Mouse (Mus musculus): Measurements from ENCODE around the gene Alkbh2. TPM values are rescaled to one million over a fixed set of nuclear protein-coding genes. Genes with fewer than 3 reads are reported as not detected.

Gene Alkbh2
- polyA plus RNA-seq (2014; fragmentation: Nextera tagmentation; extraction: Ambion mirVana), result 13.8 and 14.0 TPM in 2 replicates

- peak within 1 kb of the TSS; percentile 76 for H3K9ac ChIP-seq (ENCODE audit: low read length)
- peak; percentile 31 for ATAC-seq (ENCODE audit: low FRiP score)
- peak; percentile 100 for DNase-seq (ENCODE audit: low spot score, missing footprints)
- H3K36me3 ChIP-seq (ENCODE audit: control insufficient read depth, insufficient read depth, low read length), result peaks cover 6% of the 10 kb centered on the region; the same call in 1 of the 2 replicates
- H3K4me3 ChIP-seq (ENCODE audit: low read depth, low read length), result peak within 1 kb of the TSS; percentile 65
- H3K4me2 ChIP-seq, result peak within 1 kb of the TSS; percentile 99
- WGBS, result under 1% methylated on average over 69 of the region's 69 CpGs
- no peaks in the 10 kb centered on the region for H3K27me3 ChIP-seq (ENCODE audit: control insufficient read depth, insufficient read depth, low read length)
- H3K27ac ChIP-seq (ENCODE audit: low read depth, low read length), result peak within 1 kb of the TSS; percentile 77
- no peaks in the 10 kb centered on the region for H3K9me3 ChIP-seq (ENCODE audit: control insufficient read depth, low read length)
- H3K4me1 ChIP-seq (ENCODE audit: control insufficient read depth, insufficient read depth, low read length), result peaks cover 18% of the 10 kb centered on the region
These were observed at the start of gene Alkbh2 for GRCm38 (mm10) chr5:114127374-114128349. Gene Alkbh2 (minus strand): TSS chr5:114128218.

DNA sequence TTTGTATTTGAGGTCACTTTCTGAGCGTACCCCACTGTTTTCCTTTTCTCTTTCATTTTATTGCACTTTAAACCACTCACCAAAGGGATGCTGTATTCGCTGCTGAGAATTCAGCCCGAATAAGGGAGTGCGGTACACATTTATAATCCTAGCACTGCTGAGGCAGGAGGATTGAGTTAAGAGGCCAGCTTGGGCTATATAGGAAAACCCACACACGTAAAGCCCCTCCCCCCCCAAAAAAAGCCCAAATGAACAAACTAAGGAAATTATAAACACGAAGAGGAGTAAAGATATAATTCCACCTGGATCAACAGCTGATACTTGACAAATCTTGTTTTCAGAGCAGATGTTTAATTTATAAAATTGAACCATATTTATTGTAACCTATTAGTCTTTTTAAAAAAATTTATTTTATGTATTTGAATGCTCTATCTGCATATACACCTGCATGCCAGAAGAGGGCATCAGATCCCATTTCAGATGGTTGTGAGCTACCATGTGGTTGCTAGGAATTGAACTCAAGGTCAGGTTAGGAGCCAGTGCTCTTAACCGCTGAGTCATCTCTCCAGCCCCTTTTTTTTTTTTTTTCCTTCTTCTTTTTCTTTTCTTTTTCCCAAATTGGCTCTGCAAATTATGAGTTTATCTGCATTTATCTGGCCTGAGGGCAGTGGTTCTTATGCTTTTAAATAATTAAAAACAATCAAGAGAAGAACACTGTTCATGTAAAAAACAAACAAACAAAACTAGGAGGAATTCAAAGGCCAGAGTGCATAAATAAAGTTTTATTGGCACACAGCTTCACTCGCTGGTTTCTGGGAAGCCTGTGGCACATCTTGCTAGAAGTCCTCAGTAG lies 48.8 kb upstream of the Alkbh2 start:
- no peak for DNase-seq (ENCODE audit: low spot score, missing footprints)

DNA sequence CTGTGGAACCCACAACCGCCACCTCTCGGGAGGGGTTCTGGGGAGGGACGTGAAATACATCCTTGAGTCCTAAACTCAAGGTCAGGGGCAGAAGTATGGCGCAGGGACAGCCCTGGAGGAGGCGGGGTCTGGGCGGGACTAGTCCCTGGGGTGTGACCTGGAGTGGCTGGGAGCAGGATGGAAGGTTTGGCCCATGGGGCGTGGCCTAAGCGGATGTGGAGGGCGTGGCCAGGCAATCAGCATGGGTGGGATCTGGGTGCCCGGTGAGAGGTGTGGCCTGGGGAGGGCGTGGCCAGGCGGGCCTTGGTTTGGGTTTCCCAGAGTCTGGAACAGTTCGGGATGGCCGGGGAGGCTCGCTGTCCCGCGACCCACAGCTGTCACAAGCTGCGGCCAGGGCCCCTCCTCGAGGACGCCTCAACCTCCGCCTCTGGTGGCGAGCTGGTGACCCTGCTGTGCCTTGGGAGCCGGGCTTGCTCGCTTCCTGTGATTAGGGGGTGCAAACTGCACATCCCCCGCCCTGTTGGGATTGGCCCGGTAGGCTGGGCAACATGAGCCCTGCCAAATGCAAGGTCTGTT lies 47.7 kb upstream of the Alkbh2 start:
- ATAC-seq (ENCODE audit: low FRiP score), result peak; percentile 91
- Histone ChIP-seq H3K27me3 (ENCODE audit: control insufficient read depth, insufficient read depth, low read length) (no peaks in the 10 kb centered on the region), H3K4me1 (ENCODE audit: control insufficient read depth, insufficient read depth, low read length) (peaks cover 9% of the 10 kb centered on the region; the same call in 1 of the 2 replicates), H3K27ac (ENCODE audit: low read depth, low read length) (no peak overlapping the region), H3K9ac (ENCODE audit: low read length) (peak overlapping the region; percentile 40), H3K4me2 (peak overlapping the region; percentile 67), H3K9me3 (ENCODE audit: control insufficient read depth, low read length) (no peaks in the 10 kb centered on the region), H3K4me3 (ENCODE audit: low read depth, low read length) (peak overlapping the region; percentile 37), H3K36me3 (ENCODE audit: control insufficient read depth, insufficient read depth, low read length) (no peaks in the 10 kb centered on the region)
- under 1% methylated on average over 24 of the region's 26 CpGs for WGBS
- DNase-seq (ENCODE audit: low spot score, missing footprints), result peak; percentile 98

More for the DNA sequence above, 48.8 kb upstream of the Alkbh2 start:
- Histone ChIP-seq H3K4me2 (no peak overlapping the region), H3K4me3 (ENCODE audit: low read depth, low read length) (no peak overlapping the region), H3K9ac (ENCODE audit: low read length) (no peak overlapping the region), H3K36me3 (ENCODE audit: control insufficient read depth, insufficient read depth, low read length) (no peaks in the 10 kb centered on the region), H3K4me1 (ENCODE audit: control insufficient read depth, insufficient read depth, low read length) (peaks cover 9% of the 10 kb centered on the region; the same call in 1 of the 2 replicates), H3K27me3 (ENCODE audit: control insufficient read depth, insufficient read depth, low read length) (no peaks in the 10 kb centered on the region), H3K9me3 (ENCODE audit: control insufficient read depth, low read length) (no peaks in the 10 kb centered on the region), H3K27ac (ENCODE audit: low read depth, low read length) (no peak overlapping the region)
- 58% methylated on average over 8 of the region's 8 CpGs for WGBS
- ATAC-seq (ENCODE audit: low FRiP score), result no peak

DNA sequence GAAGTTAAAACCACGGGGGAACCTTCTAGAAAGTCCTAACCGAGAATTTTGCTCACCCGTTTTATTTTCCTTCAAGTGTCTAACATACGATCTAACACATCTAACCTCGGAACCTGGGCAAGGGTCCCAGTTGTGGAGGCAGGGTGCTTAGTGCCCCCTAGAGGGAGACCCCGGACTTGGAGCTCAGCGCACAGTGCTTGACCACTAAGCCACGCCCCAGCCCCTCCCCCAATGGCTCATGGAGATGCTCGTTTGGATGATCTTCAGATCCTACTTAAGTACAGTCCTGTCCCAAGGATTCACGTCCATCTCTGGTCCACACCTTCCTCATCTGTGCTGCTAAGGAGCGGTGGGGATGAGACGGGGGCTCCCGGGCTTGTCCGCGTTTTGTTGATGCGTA lies 46.6 kb upstream of the Alkbh2 start:
- ATAC-seq (ENCODE audit: low FRiP score), result no peak
- H3K4me2 ChIP-seq, result no peak overlapping the region

GRCm38 (mm10) chr5:114173877-114174581 lies 46.0 kb upstream of the Alkbh2 start:
- H3K9me3 ChIP-seq (ENCODE audit: control insufficient read depth, low read length), result no peaks in the 10 kb centered on the region
- H3K36me3 ChIP-seq (ENCODE audit: control insufficient read depth, insufficient read depth, low read length), result no peaks in the 10 kb centered on the region
- H3K4me3 ChIP-seq (ENCODE audit: low read depth, low read length), result no peak overlapping the region
- H3K27me3 ChIP-seq (ENCODE audit: control insufficient read depth, insufficient read depth, low read length), result no peaks in the 10 kb centered on the region
- DNase-seq (ENCODE audit: low spot score, missing footprints) (no peak), ATAC-seq (ENCODE audit: low FRiP score) (no peak)
- H3K4me2 ChIP-seq, result no peak overlapping the region
- 36% methylated on average over 16 of the region's 16 CpGs for WGBS
- H3K27ac ChIP-seq (ENCODE audit: low read depth, low read length), result no peak overlapping the region
- no peak overlapping the region for H3K9ac ChIP-seq (ENCODE audit: low read length)
- peaks cover 9% of the 10 kb centered on the region; the same call in 1 of the 2 replicates for H3K4me1 ChIP-seq (ENCODE audit: control insufficient read depth, insufficient read depth, low read length)

More for the DNA sequence above, 46.6 kb upstream of the Alkbh2 start:
- H3K9me3 ChIP-seq (ENCODE audit: control insufficient read depth, low read length), result no peaks in the 10 kb centered on the region
- H3K36me3 ChIP-seq (ENCODE audit: control insufficient read depth, insufficient read depth, low read length), result no peaks in the 10 kb centered on the region
- H3K27ac ChIP-seq (ENCODE audit: low read depth, low read length), result no peak overlapping the region
- H3K4me1 ChIP-seq (ENCODE audit: control insufficient read depth, insufficient read depth, low read length), result peaks cover 9% of the 10 kb centered on the region; the same call in 1 of the 2 replicates
- peak; percentile 96 for DNase-seq (ENCODE audit: low spot score, missing footprints)
- H3K27me3 ChIP-seq (ENCODE audit: control insufficient read depth, insufficient read depth, low read length), result no peaks in the 10 kb centered on the region
- H3K9ac ChIP-seq (ENCODE audit: low read length), result no peak overlapping the region
- WGBS, result 15% methylated on average over 16 of the region's 16 CpGs
- H3K4me3 ChIP-seq (ENCODE audit: low read depth, low read length), result no peak overlapping the region

- no peak for ATAC-seq (ENCODE audit: low FRiP score)
- WGBS, result 74% methylated on average over 7 of the region's 7 CpGs
- no peak for DNase-seq (ENCODE audit: low spot score, missing footprints)
- no peaks in the 10 kb centered on the region for H3K9me3 ChIP-seq (ENCODE audit: control insufficient read depth, low read length)
- H3K27ac ChIP-seq (ENCODE audit: low read depth, low read length), result no peak overlapping the region
- H3K4me2 ChIP-seq, result no peak overlapping the region
- H3K4me1 ChIP-seq (ENCODE audit: control insufficient read depth, insufficient read depth, low read length), result peaks cover 9% of the 10 kb centered on the region; the same call in 1 of the 2 replicates
- no peaks in the 10 kb centered on the region for H3K36me3 ChIP-seq (ENCODE audit: control insufficient read depth, insufficient read depth, low read length)
- no peak overlapping the region for H3K9ac ChIP-seq (ENCODE audit: low read length)
- no peak overlapping the region for H3K4me3 ChIP-seq (ENCODE audit: low read depth, low read length)
- H3K27me3 ChIP-seq (ENCODE audit: control insufficient read depth, insufficient read depth, low read length), result no peaks in the 10 kb centered on the region
These were observed 45.4 kb upstream of the Alkbh2 start for GRCm38 (mm10) chr5:114173458-114173857.

- H3K4me2 ChIP-seq, result no peak overlapping the region
- no peak for DNase-seq (ENCODE audit: low spot score, missing footprints)
These were observed 44.9 kb upstream of the Alkbh2 start for GRCm38 (mm10) chr5:114172936-114173335.

DNA sequence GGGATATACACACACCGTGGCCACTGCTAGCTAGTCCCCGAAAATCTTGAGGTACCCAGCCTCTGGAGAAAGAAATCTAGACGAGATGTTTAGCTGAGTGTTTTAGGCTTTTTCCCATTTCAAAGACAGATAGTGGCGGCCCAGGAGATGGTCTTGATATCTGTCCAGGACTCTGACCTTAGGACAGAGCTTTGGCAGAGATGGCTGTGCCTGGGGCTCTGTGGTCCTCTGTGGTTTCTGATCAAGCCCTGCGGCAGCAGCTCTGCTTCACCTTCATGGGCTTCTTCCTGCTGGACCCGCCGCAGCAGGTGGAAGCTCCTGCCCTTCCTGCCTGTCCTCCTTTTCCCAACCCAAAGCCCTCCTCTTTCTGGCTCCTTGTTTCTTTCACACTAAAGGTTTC lies 42.3 kb upstream of the Alkbh2 start:
- DNase-seq (ENCODE audit: low spot score, missing footprints), result no peak
- 85% methylated on average over 7 of the region's 7 CpGs for WGBS
- Histone ChIP-seq H3K9ac (ENCODE audit: low read length) (no peak overlapping the region), H3K36me3 (ENCODE audit: control insufficient read depth, insufficient read depth, low read length) (no peaks in the 10 kb centered on the region), H3K4me1 (ENCODE audit: control insufficient read depth, insufficient read depth, low read length) (no peaks in the 10 kb centered on the region), H3K9me3 (ENCODE audit: control insufficient read depth, low read length) (no peaks in the 10 kb centered on the region), H3K4me3 (ENCODE audit: low read depth, low read length) (no peak overlapping the region), H3K27me3 (ENCODE audit: control insufficient read depth, insufficient read depth, low read length) (no peaks in the 10 kb centered on the region), H3K4me2 (no peak overlapping the region), H3K27ac (ENCODE audit: low read depth, low read length) (no peak overlapping the region)
- no peak for ATAC-seq (ENCODE audit: low FRiP score)

More at GRCm38 (mm10) chr5:114172936-114173335, 44.9 kb upstream of the Alkbh2 start:
- WGBS, result 90% methylated on average over 3 of the region's 3 CpGs
- H3K4me3 ChIP-seq (ENCODE audit: low read depth, low read length), result no peak overlapping the region
- H3K4me1 ChIP-seq (ENCODE audit: control insufficient read depth, insufficient read depth, low read length), result peaks cover 9% of the 10 kb centered on the region; the same call in 1 of the 2 replicates
- no peaks in the 10 kb centered on the region for H3K36me3 ChIP-seq (ENCODE audit: control insufficient read depth, insufficient read depth, low read length)
- H3K27me3 ChIP-seq (ENCODE audit: control insufficient read depth, insufficient read depth, low read length), result no peaks in the 10 kb centered on the region
- H3K27ac ChIP-seq (ENCODE audit: low read depth, low read length), result no peak overlapping the region
- no peaks in the 10 kb centered on the region for H3K9me3 ChIP-seq (ENCODE audit: control insufficient read depth, low read length)
- ATAC-seq (ENCODE audit: low FRiP score), result no peak
- H3K9ac ChIP-seq (ENCODE audit: low read length), result no peak overlapping the region

Data from midbrain, embryonic 11.5 days (tissue).